Mouse (Mus musculus): ENCODE measurements around the gene Syne1.
"Not testable (repeated sequence)": the region's sequence is repeated elsewhere in the genome, so short reads cannot be mapped to it uniquely, and the experiment has no call there.

Gene Syne1

DNA sequence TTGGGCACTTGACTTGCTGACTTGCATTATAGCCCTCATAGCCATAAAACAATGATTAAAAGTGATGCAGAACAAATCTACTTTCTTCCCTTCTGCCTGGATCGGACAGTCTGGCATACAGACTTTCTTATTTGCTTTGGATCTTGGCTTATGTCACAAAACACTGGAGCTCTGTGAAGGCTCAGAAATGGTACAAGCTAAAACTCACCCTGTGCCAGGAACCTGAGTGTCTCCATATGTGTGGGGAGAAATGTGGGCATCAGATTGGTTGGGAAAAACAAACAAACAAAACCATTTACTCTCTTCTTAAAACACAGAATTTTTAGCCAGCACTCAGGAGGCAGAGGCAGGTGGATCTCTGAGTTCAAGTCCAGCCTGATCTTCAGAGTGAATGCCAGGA, 30.6 kb downstream of the Syne1 start:
- no peak for DNase-seq (ENCODE audit: low spot score)

DNA sequence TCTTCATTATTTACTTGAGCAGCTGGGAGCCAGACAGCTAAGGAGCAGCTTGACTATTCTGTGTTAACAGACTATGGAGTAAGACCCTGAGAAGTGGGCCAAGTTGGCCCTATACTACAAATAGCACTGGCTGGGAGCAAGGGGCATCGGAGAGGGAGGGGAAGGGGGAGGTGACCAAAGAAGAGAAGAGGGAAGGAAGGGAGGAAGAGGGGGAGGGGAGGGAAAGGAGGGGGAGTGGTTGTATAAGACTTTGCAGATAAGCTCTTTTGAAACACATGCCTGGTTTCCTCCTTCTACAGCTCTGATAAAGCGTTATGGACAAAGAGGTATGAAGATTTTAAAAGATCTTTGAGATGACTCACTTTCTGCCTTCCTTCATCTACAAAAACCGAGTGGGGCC, 36.0 kb downstream of the Syne1 start:
- no peak for DNase-seq (ENCODE audit: low spot score)

DNA sequence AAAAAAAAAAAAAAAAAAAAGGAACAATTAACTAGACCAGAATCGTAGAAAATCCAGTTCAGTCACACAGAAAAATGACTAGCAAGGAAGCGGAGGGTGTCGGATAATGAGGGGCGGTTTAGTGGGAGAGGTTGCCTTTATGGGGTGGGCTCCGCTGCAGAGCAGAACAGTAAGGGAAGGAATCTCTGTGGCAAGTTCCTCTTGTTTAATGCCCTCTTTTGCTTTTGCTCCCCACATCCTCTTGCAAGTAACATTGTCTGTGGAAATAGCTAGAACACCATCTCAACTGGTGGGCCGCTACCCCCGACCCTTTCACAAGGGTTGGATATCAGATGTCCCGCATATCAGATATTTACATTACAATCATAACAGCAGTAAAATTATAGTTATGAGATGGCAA, 37.1 kb downstream of the Syne1 start:
- DNase-seq (ENCODE audit: low spot score), result no peak

DNA sequence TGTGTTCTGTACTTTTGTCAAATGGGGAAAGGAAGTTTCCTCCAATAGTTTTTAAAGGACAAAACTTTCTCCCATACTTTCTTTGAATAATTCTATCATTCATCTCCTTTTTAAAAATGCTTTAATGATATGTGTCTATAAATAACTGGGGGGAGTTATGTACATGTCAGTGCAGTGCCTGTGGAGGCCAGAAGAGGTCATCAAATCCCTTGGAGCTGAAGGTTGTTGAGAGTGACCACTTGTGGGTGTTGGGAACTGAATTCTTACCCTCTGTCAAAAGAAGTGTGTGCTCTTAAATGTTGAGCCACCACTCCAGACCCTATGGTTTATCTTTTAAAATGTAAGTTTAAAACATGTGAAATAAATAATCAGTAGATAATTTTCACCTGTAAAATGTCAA, 39.0 kb downstream of the Syne1 start:
- no peak for DNase-seq (ENCODE audit: low spot score)

DNA sequence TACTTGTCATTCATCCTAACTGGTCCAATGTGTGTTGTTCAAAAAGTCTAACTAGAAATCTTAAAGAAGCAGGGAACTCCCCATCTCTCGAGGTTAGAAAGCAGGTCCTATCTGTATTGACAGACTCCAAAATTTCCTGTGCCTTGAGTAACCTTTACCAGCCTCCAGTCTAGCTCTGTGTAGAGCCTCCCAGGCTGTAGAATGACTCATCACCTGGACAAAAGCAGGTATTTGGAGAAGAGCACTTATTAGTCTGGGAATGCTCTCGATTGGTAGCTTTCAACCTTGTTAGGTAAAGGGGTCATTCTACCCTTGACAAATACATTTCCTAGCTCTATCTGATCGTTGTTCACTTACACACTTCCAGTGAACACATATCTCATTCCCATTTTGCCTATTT, 39.9 kb downstream of the Syne1 start:
- no peak for DNase-seq (ENCODE audit: low spot score)

DNA sequence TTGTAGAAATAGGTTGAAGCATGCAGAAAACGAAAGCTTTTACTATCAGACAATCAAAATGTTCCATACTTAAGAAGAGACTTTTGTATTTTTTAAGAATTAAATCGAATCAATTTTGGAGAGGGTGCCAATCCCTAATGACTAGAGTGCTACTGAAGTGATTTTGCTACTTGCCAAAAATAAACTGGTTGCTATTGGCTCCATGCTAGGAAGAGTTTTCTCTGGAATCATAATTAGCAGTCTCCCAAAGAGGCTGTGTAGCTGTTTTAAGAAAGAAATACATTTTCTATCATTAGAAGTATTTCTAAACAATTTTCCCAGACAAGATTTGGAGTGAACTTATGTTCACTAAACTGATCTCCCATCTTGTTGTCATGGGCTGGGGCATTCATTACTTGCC, 43.8 kb downstream of the Syne1 start:
- no peak for DNase-seq (ENCODE audit: low spot score)

DNA sequence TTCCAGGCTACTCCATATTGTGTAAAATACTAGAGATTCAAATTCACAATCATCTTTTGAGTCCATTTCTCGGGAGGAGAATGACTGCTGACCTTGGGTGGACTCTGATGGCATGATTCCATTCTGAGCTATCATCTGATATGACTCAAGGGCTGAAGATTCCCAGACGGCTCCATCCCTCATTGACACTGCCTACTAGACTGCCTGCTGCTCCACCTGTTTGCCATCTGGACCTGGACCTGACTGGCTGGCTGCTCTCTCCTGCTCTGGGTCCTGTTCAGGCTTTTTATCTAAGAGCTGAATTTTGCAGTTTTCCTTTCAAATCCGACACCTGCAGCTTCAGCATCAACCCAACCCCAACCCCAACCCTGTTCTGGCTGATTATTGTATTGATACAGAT, 46.5 kb downstream of the Syne1 start:
- DNase-seq (ENCODE audit: low spot score), result no peak

DNA sequence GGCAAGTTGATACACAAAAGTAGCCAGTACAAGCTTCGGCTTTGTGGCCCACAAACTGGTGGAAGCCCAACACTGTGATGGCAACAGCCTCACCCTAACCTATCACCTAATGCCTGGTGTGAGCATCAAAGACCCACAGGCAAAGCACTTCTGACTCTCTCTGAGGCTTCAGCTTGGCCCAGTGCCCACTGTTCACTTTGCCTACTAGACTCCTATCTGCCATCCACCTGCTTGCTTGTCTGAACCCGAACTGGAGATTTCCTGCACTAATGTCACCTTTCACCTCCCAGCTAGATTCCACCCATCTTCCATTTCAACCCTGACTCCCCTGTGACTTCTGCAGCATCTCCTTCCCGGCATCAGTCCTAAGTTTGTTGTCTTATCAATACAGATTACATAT, 47.4 kb downstream of the Syne1 start:
- no peak for DNase-seq (ENCODE audit: low spot score)

DNA sequence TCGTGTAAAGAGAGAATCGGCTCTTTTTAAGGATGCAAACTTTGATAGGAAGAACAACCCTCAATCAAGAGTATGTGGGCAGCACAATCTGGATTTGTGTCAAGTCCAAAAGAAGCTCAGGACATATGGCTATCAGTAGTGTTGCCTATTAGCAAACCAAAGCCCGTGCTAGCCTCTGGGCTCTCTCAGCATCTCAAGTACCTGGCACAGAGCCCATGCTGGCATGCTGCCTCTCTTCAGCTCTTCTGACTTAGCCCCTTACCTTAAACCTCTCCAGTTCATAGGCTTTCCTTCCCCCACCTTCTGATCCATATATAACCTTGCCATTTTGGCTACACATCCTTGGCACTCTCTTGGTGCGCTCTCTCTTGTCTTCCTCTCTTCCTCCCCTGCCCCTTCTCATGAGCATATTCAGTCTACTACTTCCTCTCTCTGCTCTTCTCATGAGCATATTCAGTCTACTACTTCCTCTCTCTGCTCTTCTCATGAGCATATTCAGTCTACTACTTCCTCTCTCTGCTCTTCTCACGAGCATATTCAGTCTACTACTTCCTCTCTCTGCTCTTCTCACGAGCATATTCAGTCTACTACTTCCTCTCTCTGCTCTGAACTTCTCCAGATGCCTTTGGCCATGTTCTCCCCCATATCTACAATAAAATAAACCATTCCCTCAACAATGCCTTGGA, 51.5 kb downstream of the Syne1 start:
- DNase-seq (ENCODE audit: low spot score), result not testable (repeated sequence)

DNA sequence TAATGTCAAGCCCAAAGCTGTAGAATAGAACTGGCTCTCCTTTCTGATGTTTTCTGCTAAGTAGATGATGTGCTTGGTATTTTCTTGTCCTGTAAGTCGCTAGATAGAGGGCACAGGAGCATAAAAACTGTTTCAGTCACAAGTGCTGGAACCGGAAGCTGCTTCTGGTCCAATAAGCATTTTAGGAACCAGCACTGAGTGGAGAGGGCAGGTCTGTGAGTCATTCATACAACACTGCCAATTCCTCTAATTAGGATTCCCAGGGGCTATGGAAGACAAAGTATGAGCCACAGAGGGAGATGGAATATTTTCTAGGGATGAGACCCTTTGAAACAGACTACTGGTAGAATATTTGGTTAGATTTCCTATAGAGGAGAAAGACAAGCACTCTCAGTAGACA, 53.4 kb downstream of the Syne1 start:
- DNase-seq (ENCODE audit: low spot score), result no peak

DNA sequence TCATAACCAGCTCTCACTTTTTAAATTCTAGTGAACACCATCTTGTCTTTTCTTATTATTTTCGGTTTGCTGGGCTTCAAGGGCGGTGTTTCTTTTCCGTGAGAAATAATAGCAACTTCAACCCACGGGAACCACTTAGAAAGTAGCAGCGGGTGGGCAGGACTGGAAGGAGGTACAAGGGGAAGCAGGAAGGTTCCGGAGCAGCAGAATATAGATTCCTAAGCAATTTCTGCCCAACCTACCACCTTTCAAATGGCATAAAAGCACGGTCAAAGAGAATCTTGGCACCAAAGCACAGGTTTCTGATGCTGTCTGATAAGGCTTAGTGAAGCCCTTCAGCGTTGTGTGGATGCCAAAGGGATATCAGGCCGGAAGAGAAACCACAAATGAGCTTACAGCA, 60.2 kb downstream of the Syne1 start:
- no peak for DNase-seq (ENCODE audit: low spot score)

DNA sequence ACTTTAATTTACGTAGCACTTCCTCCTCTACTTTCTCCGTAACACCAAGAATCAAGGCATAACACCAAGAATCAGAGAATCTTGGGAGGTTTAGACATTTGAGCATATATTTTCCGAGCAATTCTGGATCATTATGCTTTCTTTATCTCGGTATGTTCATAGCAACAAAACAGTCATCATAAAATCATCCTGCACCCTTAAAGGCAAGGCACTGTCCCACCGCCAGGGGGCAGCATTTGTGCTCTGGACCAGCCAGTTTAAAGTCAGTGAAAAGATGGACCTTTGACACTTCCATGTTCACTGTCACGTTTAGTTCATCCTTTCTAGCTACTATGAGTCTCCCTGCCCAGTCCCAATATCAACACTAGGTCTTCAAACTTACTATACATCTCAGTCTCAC, 61.3 kb downstream of the Syne1 start:
- DNase-seq (ENCODE audit: low spot score), result peak; percentile 9

DNA sequence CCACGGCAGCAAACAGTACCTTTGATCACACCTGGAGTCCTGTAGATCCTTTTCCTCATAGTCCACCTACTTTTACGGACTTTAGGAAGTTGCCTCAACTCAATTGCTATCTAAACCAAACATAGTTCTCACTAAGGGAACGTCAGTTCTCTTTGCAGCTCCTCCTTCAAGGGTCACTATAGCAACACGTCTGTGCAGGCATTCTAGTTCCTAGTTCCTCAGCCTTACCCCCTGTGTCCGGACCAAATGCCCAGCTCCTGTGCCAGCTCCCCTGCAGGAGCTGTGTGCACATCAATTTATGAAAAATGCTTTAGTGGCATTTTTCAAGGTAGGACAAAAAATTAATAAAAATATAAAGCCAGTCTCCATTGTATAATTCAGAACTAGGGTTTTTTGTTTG, 63.2 kb downstream of the Syne1 start:
- DNase-seq (ENCODE audit: low spot score), result no peak

DNA sequence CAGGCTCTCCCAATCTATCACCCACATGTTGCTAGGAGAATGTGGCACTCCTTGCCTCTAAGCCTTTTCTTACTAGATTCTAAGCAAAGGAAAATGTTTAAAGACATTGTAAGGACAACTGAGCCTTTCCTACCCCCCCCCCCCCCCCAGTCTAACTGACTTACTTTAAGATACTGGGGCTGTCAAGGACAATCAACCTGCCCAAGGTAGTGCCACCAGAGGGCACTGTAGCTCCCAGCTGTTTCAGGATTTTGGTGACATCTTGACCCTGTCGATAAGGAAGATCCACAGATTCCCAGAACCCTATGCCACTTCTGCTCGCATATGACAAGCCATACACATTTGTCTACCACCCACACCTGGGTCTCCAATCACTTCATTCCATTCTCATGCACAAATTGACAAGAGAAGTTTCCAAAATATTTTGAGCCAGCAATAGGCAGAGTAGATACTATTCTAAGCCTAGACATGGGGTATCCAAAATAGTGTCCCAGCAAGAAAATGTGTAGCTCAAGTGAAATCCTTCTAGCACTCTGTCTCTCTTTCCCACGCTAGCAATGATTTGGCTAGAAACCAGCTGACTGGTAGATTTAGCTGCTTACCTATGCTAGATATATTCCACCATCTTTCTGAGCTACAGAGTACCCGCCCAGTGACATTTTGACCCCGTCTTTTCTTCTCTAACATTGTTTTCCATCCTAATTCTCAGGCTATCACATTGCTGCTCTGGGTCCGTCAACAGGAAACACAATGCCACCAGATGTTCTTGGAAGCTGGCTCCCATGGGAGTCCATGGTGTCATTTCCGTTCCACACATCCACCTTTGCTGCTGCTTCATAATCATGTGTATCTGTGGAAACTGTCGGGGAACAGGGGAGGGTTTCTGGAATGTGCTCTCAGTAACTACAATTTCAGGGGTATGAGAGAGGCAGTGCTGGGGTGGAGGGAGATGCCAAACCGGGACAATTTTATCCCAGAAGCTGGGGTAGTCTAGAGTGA, 70.4 kb downstream of the Syne1 start:
- DNase-seq (ENCODE audit: low spot score), result no peak

DNA sequence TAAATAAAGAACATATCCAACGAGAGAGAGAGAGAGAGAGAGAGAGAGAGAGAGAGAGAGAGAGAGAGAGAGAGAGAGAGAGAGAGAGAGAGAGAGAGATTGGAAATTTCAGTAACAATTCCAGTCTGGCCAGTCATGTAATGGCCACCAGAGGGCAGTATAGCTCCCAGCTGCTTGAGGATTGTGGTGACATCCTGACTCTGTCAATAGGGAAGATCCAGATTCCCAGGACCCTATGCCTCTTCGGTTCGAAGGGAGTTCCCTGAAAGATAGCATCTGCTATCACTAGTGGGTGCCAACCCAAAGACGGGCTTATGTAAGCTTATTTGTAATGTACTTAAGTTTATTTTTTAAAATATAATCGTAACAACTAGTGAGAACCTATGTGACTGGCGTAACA, 71.2 kb downstream of the Syne1 start:
- peak; percentile 40 for DNase-seq (ENCODE audit: low spot score)

DNA sequence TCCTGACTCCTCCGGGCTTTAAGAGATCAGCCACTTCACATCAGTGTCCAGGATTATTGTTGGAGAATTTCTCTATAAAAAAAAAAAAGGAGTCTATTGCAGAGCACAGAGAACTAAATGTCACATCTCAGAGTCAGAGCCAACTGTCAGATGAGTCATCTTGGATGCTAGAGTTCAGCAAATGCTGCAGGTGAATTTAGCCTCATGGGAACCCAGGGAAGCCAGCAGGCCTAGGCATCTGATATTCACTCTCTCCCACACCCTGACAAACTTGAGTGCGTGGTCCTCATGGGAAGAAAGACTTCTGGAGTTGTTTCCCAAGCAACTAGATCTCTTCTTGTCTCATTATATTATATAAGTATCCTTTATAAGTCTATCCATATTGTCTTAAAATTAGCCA, 82.6 kb downstream of the Syne1 start:
- no peak for DNase-seq (ENCODE audit: low spot score)

DNA sequence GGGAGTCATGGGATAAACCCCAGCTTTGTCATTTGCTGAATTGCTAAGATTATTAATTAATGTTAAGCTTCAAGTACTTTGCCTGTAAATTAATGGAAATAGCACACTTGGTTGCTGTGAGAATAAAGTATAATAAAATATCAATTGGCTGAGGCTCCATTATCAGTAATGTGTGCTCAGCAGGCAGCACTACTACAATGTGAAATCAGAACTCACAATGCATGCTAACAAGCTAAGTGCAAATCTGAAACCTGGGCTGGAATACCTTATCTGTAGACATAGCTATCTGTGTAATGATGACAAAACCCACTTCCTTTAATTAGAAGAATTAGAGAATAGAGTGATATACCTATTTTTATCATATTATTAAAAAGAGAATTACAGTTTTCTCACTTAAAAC, 97.5 kb downstream of the Syne1 start:
- DNase-seq (ENCODE audit: low spot score), result no peak

DNA sequence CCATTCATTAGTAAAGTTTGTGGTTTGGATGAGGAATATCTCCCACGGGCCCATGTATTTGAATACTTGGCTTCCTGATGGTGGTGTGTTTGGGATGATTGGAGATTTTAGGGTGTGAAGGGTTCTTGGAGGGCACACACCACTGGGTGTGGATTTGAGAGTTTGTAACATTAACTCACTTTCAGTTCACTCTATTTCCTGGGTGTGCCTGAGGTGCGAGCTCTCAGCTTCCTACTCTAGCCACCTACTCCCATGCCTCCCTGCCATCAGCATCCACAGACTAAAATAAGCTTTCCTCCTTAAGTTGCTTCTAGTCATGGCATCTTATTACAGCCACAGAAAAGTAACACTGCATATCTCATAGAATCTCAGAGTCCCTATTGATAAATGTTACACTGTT, 101.3 kb downstream of the Syne1 start:
- DNase-seq (ENCODE audit: low spot score), result no peak

DNA sequence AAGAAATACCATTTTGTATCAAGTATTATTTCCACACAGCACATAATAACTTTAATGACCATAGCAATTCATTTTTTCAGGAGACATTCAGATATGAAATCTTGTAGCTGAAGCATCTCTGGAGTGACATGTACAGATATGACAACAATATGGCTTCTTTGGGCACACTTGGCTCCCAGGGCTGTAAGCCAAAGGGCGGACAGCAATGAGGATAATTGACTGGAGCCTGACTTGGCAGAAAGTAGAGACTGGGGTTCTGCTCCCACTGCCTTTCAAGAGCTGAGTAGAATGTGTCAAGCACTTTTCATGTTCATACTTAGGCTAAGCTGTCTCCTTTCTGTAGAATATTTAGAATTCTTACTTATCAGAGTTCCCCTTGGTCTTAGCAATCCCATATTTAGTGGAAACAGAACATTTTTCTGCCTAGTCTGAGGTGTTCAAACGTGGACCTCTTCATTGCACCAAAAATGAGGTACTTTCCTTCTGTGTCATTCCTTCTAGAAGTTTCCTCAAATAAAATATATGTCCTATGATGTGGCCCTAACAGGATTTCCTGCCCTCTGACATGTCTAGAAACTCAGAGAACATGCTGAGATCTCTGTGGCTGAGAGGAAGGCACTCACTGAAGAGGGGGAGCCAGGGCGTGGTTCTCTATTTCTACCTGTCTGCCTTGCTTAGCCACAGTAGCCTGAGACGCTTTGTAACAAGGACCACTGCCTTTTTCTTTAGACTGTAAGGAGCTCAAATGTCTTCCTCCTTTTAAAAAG, 103.1 kb downstream of the Syne1 start:
- DNase-seq (ENCODE audit: low spot score), result no peak

DNA sequence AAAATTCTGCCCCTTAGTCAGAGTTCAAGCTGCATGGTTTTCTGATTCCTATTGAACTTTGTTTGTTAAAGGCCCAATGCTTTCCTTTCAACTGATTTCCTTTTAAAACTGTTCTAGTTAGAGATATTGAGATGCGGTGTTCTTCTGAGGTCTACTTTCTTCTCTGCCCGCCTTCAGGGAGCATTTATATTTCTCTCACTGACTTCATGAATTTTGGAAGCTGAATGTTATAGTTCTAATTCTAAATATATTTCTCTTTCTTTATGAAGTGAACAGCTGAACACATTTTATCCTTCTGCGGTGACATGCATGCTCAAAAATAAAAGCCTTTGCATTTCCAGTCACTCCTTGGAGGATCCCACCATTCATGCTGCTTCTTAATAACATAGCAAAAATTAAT, 106.0 kb downstream of the Syne1 start:
- no peak for DNase-seq (ENCODE audit: low spot score)

DNA sequence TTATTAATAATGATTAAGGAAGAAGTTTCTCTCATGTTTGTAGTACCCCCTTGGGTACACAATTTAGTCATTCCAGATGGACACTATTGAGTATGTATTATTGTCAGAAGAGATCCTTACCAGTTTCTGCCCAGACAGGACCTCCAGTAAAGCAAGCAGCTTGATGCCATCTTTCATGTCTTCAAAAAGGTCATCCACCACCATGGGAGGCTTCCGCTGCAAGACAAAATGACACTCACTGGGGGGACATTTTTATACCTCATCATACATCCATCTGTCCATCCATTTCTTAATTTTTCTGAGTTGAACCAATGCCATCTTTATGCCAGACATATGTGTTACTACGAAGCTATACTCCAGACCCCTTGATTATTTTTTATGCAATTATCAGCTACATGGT, 108.3 kb downstream of the Syne1 start:
- no peak for DNase-seq (ENCODE audit: low spot score)

DNA sequence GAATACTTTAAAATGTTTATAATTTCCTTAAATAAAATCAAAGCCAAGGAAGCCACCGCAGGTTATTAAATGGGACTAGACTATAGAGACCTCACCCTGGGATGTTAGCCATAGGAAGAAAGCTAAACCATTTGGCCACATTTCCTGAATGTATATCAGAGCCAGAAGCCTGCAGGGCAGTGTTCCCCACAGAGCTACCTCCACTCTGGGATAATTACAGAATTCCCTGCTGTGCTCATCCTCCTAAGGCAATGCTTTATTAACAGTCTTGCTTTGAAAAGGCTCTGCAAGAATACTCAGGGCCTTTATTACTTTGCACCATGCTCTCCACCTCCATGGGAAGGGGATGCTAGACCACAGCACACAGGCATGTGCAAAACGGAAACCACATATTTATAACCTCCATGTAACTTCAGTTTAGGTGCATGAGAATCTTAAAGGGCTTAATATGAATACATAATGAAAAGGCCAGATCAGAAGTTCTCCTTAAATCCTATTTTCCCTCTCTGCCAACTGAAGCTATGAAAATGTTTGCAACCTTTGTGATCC, 111.4 kb downstream of the Syne1 start:
- no peak for DNase-seq (ENCODE audit: low spot score)
